Comparison of ENCODE assay signal across 7 mouse cellular contexts in the genomic region with DNA sequence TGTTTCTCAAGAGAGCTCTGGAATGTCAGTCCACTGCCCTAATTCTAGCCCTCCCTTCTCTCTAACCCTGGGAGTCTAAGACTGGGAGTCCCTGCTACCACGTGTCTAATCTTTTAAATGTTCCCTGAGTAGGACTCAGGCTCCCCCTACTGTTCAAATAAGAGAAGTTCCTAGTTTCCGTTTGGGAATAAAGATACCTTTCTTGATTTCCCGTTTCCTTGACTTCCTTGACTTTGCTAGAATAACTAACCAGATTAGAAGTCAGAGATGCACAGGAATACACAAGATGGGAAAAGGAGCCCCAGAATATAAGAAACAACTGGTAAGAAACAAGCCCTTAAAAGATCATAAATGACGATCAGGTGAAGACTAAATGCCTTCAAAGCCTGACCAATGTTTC. TPM values are rescaled to one million over a fixed set of nuclear protein-coding genes. Genes with fewer than 3 reads are reported as not detected.
DNase-seq lines count a peak whose midpoint lies in the region; ATAC-seq lines count a peak whose summit lies in the region.

No protein-coding gene starts in this region.

- no peaks in the 10 kb centered on the region for H3K9me3 ChIP-seq in hindbrain, embryonic 13.5 days

- no peaks in the 10 kb centered on the region for H3K27me3 ChIP-seq in hindbrain, embryonic 13.5 days

- peaks cover 32% of the 10 kb centered on the region for H3K4me1 ChIP-seq in hindbrain, embryonic 13.5 days (replicated peaks)

- ATAC-seq in hindbrain, embryonic 13.5 days (ENCODE audit: low FRiP score): no peak

- H3K4me2 ChIP-seq in hindbrain, embryonic 13.5 days: peak overlapping the region; percentile 85

- peak; percentile 88 for DNase-seq in 3T3-L1 (ENCODE audit: low read depth, low spot score)
- peak; percentile 72 for DNase-seq in A20 (ENCODE audit: low read depth, low spot score)
- DNase-seq in embryo, embryonic 9.5 days (ENCODE audit: extremely low spot score): peak; percentile 59
- peak; percentile 79 for DNase-seq in mesoderm, embryonic 11.5 days (ENCODE audit: low read depth, low spot score)
- no peak for DNase-seq in right cerebral cortex, adult 2 months (ENCODE audit: low spot score in 2 of 2)
- no peak for DNase-seq in right cerebral cortex, postnatal 10 days (ENCODE audit: low spot score in 2 of 2)

- 16% methylated on average over 4 of the region's 4 CpGs for WGBS in hindbrain, embryonic 13.5 days

- peaks cover 41% of the 10 kb centered on the region for H3K36me3 ChIP-seq in hindbrain, embryonic 13.5 days

- peak overlapping the region; percentile 97; the same call in 1 of the 2 replicates for H3K27ac ChIP-seq in hindbrain, embryonic 13.5 days

- H3K4me3 ChIP-seq in hindbrain, embryonic 13.5 days: peak overlapping the region; percentile 76

- H3K9ac ChIP-seq in hindbrain, embryonic 13.5 days: peak overlapping the region; percentile 79

RNA-seq across cellular contexts. Expression of gene Zc3h10, which starts 1.2 kb away (rescaled TPM):
- 19.7 and 20.9 TPM in 2 replicates for polyA plus RNA-seq in hindbrain, embryonic 13.5 days (2015; fragmentation: Nextera tagmentation; extraction: Ambion mirVana)

RNA-seq across cellular contexts. Expression of gene Rpl41, which starts 2.7 kb away (rescaled TPM):
- 2,639 and 2,680 TPM in 2 replicates for polyA plus RNA-seq in hindbrain, embryonic 13.5 days (2015; fragmentation: Nextera tagmentation; extraction: Ambion mirVana)

RNA-seq across cellular contexts. Expression of gene Pa2g4, which starts 19.4 kb away (rescaled TPM):
- polyA plus RNA-seq in hindbrain, embryonic 13.5 days (2015; fragmentation: Nextera tagmentation; extraction: Ambion mirVana): 125 and 129 TPM in 2 replicates

RNA-seq across cellular contexts. Expression of gene Esyt1, which starts 20.7 kb away (rescaled TPM):
- polyA plus RNA-seq in hindbrain, embryonic 13.5 days (2015; fragmentation: Nextera tagmentation; extraction: Ambion mirVana): 16.4 and 17.6 TPM in 2 replicates

RNA-seq across cellular contexts. Expression of gene Erbb3, which starts 43.1 kb away (rescaled TPM):
- 3.0 and 3.5 TPM in 2 replicates for polyA plus RNA-seq in hindbrain, embryonic 13.5 days (2015; fragmentation: Nextera tagmentation; extraction: Ambion mirVana)

Comparison
In these comparisons a context has a peak if more than half of its experiments do, and no peak if none do; other contexts are left out.
1. DNase-seq: peak in 3T3-L1 (single experiment), A20 (single experiment), embryo, embryonic 9.5 days (single experiment) and mesoderm, embryonic 11.5 days (single experiment); none in right cerebral cortex, adult 2 months (0 of 2) and right cerebral cortex, postnatal 10 days (0 of 2).